Mouse (Mus musculus) stomach, postnatal 0 days (tissue): Measurements from ENCODE around the gene Lrmda.

ENCODE experiments used
- CTCF ChIP-seq: IDR thresholded peaks from 2 replicates; pipeline ENCODE4 v1.5.1; 2016; ENCODE audit warnings: antibody characterized with exemption, low read depth, mild to moderate bottlenecking, moderate library complexity
- EP300 ChIP-seq: optimal IDR thresholded peaks from 2 replicates; pipeline ENCODE3; 2016; ENCODE audit warnings: antibody characterized with exemption

DNA sequence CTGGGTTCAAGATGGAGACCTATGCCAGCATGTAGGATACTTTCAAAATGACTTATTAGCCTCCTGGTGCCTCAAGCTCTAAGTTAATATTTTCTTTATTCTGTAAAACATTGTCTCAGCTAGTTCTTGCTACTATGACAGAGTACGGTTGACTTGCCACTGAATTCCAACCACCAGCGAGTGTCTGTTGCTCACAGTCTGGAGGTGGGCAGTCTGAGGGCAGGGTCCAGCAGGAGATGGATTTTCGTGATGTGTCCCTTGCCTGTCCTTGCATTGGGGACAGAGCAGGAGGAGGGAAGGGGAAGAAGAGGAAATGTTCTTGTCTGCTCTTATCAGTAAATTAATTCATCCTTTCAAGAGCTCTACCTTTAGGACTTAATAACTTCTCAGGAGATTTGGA lies 559.5 kb downstream of the Lrmda start:
- no peak for TF ChIP-seq CTCF
- no peak for TF ChIP-seq EP300
